Mouse (Mus musculus) embryo, embryonic 9.5 days (tissue): ENCODE results near the gene Fgfr2.

ENCODE experiments used
- DNase-seq: peaks from one replicate; pipeline ENCODE4 v3.0.0-alpha.2; 2017; ENCODE audit errors: extremely low spot score

Gene Fgfr2

DNA sequence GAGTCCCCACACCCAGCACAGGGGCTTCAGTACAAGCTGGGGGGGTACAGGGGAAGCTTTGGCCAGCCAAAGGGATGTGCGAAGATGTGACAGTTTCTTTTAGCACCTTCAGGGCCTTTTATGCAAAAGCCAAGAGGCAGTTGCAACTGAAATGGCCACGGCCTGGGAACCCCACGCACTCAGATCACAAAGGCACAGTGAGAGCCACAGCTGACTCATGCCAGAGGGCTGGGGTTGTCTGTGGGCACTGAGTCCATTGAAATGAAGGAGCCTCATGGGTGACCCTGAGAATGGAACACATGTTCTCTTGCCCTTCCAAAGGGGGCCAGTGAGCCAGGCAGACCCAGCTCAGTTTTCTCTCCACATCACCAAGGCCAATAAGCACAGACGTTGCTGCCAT is 114.5 kb downstream of the Fgfr2 start:
- no peak for DNase-seq

DNA sequence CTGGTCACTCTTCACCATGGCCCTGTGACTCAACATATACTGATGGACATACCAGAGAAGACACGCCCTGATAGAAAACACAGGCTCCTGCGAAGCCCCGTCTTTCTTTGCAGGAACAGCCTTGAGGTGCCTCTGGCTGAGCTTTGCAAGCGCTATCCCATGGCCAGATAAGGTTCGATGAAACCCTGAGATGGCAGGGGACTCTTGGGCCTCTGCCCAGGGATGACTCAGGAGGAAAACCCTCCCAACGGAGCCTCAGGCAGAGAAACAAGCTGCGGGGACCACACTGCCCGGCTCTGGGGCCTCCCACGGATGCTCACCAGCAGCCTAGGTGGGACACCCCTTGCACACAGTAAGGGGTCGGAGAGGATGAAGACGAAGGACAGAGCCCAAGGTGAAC is 115.8 kb downstream of the Fgfr2 start:
- DNase-seq, result no peak

DNA sequence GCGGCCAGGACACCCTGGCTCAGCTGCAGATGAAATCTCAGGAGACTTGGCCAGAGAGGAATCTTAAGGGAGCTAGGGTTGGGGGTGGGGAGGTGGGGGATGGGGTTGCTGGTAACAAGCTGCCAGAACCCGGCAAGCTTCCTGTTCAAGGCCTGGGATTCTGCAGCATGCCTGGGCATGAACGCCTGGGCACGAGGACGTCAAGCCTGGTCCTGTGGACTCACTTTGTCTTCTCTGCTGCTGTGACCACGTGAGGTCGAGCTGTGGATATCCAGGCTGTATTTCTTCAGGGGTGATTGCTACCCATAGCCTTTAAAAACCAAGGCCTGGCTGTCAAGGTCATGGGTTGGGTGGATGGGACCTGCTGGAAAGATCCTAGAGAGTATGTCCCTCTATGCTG is 117.4 kb downstream of the Fgfr2 start:
- DNase-seq, result no peak

DNA sequence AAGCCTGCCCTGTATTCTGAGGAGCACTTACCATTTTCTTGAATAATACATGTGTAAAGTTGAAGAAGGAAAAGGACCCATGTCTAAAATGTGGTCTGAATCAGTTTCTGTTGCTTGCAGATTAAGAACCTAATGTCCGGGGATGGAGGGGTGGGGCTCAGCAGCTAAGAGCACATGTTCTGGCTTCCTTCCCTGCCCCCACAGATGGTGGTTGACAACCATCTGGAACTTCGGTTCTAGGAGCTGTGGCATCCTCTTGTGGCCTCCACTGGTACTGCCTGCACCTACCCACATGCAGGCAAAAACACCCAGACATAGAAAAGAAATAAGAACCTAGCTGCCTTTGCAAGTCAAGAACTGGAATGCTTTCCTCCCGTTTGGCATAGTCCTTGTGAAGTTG is 119.7 kb downstream of the Fgfr2 start:
- DNase-seq, result peak; percentile 56

DNA sequence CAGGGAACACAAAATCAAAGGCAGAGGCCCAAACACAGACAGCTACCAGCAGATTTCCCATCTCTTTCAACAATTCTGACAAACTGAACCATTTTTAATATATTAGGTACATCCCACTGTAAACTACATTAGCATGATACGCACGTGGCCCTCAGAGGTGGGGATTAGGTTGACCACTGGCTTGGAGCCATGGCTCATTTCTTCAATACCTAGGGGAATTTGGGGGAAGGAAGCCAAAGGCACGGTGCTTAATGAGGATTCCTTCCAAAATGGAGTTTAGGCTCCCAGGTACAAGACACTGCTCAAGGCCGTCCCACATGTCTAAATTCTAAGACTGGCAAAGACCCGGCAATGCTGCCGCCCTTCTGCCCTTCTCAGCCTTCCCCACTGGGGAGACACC is 120.9 kb downstream of the Fgfr2 start:
- DNase-seq, result no peak

DNA sequence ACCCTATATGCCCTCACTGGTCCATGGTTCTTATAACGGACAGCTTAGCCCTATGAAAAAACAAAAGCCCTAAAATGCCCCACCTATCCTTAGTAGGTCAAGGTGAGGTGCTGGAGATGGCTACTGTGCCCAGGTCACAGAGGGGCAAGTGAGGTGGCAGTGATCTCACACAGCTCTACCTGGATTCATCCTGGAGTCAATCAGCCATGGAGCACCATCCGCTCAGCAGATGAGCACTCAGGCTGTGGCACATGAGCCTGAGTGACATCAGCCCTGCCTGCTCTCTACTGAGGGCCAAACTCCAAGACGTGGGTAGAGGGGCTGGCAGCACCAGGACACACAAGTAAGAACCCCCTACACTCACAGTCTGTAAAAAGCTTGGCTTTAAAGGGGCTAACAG is 121.8 kb downstream of the Fgfr2 start:
- DNase-seq, result no peak

DNA sequence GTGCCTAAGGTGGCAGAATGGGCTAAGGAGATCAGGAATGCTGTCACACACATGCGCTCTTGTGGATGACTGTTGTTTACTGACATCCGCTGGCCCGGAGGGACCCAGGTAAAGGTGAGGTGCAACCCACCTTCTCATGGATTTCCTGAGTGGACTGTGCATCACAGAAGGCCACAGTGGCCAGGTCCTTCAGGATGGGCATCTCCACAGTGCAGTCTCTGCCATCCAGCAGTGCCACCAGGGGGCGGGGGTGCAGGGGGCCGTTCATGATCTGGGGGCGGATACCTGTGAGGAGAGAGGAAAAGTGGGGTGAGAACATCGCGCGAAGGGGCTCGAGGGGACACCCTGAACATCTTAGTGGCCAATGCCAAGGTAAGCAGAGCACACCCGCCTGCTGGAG is 124.1 kb downstream of the Fgfr2 start:
- no peak for DNase-seq

DNA sequence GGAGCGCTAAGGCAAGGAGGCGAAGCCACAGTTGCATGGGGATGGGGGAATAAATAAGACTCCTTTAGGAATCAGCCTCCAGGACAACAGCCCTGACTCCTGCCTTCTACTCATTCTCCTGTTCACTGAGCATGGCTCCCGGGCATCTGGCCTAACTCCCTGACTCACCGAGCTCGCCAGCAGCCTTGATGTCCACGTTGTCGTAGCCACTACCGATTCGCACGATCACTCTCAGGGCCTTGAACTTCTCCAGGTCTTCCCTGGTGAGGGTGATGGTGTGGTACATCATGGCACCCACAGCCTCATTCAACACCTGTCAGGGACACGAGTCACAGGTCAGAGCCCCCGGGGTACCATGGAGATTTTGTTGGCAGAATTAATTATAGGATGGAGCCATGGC is 124.5 kb downstream of the Fgfr2 start:
- DNase-seq, result no peak

DNA sequence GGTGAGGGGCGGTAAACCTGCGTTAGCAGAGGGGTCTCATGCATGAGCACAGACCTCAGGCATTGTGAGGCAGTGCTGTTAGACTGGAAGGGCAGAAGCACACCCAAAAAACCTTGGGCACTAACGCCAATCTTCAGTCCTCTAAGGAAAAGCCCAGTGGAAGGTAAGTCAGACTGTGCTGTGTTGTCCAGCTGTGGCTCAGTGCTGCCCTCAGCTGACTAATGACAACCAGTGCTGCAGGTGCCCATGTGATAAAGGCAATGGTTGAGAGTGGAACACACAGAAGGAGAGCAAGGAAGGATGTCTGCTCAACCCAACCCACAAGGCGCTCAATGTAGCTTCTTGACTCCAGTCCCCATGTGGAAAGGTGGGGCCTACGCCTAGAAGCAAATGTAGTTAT is 126.8 kb downstream of the Fgfr2 start:
- no peak for DNase-seq

DNA sequence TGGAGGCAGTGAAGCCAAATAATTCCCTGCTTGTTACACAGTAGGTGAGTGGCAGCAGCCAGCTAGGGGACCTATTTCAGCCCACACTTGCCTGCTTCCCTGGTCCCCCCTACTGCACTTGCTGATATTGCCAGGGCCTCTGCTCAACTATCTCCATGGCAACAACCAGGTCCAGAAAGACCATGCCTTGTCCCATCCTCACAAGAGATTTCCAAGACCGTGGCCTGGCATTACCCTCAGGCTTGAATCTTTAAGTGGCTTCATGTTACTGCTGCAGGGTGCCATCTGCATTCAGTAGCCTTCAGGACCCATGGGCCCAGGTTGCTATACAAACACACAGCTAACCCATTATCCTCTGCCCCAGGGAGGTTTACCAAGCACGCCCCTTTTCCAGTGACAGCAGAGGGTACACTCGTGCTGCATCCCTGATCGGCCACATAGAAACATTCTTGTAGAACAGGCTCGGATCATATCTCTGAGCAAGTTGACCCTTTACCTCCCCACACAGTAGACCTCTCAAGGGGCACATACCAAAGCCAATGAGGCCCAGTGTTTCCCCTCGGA is 128.4 kb downstream of the Fgfr2 start:
- no peak for DNase-seq

DNA sequence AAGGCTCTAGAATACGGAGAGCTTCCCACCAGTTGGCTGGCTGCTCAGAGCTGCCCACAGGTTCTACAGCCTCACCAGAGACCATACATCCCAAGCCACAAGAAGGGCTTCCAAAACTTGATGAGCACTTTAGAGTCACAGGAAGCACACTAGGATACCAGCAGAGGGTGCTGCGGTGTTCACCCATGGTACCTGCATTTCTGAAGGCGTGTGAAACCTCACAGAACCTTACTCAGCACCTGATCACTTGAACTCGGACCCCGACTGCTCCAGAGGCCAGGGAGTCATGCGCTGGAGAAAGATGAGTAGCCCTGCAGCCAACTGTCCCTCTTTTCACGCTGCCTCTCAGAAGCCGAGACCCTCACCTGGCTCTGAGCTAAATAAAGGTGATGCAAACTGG is 129.0 kb downstream of the Fgfr2 start:
- DNase-seq, result no peak

DNA sequence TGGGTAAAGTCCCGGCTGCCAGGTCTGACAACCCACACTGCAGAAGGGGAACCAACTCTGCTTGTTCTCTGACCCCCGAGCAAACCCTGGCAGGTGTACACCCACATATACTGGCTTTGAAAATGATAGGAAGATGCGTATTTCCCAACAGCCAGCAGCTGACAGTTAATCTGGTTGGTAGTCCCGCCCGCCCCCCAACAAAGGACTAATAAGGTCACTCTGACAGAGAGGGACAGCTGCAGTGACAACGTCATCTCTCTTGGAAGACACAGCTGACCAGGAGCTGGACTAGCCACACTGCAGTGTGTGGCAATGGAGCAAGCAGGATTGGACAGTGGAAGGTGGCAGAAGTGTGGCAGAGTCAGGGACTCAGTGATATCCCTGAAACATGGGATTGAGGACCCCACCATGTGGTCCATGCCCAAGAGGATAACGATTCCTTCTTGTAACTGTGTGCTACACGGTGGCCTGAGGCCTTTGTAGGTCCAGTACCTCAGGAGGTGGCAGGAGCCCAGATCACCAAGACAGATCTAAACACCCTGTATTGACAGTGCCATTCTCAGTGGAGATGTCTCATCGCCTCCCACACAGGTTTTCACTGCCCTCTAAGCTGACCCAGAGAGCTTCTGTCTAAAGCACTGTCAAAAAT is 130.1 kb downstream of the Fgfr2 start:
- no peak for DNase-seq

DNA sequence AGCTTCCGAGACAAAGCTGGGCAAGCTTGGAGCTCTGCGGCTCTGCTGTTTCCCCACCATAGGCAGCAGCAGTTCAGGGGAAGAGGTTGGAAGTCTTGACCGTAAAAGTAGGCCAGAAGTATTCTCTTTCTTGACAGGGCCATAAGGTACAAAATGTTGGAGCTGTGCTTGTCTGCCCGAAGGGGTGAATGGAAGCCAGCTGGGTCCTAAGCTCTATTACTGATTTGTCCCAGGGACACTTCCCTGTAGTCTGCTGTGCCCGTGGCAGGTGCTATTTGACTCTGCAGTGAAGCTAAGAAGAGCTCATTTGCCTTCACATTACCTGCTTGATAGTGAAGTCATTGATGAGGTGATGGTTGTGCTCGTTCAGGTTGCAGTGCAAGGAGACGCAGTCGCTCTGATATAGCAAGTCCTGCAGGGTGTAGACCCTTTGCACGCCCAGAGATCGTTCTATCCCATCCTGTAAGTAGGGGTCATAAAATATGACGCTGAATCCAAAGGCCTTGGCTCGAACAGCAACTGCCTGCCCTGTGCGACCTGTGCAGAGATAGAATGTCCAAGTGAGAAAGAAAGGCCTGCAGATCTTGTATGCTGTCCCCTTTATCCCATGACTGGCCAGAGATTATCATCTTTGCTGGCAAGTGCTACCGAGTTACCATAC is 131.8 kb downstream of the Fgfr2 start:
- no peak for DNase-seq

DNA sequence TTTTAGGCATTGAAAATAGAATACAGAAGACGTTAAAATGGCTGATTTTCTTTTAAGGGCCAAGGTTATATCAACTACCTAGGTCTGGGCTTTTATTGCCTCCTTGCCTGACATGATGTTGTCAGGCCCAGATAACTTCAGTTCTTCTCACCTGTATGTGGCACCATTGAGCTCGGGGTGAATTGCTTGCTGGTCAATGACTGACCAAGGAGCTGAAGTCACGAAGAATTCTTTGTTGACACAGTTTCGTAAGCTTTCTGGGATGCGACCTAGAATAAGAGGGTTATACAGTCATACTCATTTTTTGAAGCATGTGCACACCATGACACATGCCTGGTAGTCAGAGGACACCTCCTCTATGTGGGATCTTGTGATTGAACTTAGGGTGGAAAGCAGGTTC is 133.3 kb downstream of the Fgfr2 start:
- DNase-seq, result no peak

DNA sequence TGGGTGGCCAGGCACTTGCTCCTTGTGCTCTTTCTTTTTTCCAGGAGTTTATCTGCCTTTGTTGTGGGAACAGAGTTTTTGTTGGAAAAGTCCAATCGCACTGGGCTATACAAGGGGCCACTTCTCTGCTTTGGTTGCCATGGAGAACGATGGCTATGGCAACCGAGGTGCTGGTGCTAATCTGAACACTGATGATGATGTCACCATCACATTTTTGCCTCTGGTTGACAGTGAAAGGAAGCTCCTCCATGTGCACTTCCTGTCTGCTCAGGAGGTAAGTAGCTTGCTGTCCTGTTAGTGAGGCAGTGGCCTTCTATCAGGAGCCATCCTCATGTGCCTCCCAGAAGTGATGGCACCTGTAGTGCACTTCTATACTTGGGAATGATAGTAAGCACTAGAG is 140.5 kb downstream of the Fgfr2 start:
- DNase-seq, result no peak

DNA sequence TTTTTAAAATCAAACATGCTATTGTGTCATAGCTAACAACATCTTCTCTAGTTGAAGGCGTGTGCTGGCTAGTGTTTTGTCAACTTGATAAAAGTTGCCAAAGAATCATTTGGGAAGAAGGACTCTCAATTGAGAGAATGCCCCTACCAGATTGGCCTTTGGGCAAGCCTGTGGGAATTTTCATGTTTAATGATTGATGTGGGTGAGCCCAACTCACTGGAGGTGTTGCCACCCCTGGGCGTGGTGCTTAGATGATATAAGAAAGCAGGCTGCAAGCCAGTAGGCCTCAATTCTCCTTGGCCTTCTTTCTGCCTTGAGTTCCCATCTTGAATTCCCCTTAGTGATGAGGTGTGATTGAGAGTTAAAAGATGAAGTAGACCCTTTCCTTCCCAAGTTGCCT is 145.2 kb downstream of the Fgfr2 start:
- DNase-seq, result no peak

DNA sequence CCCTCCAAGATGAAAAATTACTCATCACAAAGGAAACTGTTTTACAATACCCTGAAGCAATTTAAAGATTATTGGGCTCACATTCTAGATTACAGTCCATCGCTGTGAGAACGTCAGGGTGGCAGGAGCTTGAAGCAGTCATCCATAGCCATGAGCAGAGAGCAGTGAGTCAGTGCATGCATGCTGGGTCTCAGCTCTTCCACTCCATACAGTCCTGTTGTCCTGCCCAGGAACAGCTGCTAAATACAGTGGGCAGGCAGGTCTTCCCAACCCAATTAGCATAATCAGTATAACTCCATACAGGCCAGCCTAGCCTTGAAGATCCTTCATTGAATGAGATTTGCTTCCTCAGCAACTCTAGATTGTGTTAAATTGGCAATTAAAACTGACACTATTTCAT is 147.1 kb downstream of the Fgfr2 start:
- no peak for DNase-seq

DNA sequence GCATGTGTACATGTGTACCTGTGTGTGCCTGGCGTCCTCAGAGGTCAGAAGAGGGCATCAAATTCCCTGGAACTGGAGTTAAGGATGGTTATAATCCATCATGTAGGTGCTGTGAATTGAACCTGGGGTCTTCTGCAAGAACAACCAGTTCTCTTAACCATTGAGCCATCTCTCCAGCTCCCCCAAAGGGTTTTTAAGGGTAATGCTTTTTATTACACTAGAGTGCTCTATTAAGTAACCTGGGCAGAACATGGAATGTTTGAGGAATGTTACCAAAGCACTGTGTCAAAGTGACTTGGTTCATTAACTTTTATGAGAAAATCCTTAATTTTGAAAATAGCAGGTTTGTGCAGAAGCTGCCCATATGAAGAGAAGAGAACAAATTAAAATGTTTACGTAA is 151.1 kb downstream of the Fgfr2 start:
- DNase-seq, result no peak

DNA sequence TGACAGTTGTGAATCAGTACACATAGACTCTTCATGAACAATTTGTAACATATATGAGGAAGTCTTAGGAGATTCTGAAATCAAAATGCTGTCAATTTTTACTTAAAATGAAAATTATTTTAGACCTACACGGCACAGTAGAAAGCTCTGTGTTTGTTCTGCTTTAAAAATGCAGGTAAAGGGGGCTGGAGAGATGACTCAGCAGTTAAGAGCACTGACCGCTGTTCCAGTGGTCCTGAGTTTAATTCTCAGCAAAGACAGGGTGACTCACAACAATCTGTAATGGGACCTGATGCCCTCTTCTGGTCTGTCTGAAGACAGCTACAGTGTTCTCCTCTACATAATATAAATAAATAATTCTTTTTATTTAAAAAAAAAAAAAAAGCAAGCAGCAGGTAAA is 157.4 kb downstream of the Fgfr2 start:
- DNase-seq, result no peak

DNA sequence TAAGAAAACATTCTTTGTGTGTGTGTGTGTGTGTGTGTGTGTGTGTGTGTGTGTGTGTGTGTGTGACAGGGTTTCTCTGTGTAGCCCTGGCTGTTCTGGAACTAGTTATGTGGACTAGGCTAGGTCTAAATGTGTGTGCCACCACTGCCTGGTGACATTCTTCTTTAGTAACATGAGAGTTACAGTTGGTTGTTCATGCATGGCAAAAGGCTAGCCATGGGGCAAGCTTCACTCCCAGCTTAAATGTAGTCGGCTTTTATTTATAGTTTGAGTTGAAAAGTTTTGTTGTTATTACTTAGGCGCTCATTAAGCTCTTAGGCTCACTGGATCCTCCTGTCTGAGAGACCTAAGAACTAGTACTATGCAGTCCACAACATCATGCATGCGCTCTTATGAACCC is 158.8 kb downstream of the Fgfr2 start:
- DNase-seq, result no peak

DNA sequence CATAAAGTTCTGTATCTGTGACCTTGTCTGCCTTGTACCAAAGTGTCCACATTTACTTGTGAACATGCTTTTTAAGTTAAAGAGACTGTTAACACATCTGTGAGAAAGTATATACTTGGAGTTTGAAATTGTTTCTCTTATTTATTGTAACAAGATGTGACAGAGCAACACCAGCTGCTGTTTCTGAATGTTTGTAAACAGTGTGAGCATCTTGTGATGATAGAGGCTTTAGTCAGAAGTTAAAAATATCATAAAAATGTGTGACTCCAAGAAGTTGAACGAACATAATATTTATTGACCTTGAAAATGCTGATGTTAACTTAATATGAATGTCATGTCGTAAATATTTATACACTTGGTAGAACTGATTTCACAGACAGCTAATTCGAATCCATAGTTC is 172.5 kb downstream of the Fgfr2 start:
- no peak for DNase-seq

DNA sequence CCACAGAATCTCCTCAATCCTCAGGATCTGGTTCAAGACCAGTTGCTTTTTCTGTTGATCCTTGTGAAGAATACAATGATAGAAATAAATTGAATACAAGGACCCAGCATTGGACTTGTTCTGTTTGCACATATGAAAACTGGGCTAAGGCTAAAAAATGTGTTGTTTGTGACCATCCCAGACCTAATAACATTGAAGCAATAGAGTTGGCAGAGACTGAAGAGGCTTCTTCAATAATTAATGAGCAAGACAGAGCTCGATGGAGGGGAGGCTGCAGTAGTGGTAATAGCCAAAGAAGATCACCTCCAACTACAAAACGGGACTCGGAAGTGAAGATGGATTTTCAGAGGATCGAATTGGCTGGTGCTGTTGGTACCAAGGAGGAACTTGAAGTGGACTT is 173.2 kb downstream of the Fgfr2 start:
- no peak for DNase-seq

DNA sequence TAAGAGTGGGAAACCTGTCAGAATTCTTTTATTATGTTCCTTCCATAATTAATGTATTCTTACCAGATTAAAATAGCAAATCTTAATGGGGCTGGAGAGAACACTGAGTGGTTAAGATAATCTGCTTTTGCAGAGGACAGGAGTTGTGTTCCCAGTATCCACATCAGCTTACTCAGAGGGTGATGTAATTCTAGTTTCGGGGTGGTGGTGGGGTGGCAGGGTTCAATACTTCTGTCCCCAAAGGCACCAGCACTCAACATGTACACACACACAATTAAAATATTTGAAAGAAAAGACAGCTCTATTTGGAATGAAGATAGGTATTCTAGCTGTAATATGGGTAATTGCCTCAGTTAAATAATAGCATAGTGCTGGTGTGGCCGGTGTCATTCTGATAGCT is 182.6 kb downstream of the Fgfr2 start:
- no peak for DNase-seq

DNA sequence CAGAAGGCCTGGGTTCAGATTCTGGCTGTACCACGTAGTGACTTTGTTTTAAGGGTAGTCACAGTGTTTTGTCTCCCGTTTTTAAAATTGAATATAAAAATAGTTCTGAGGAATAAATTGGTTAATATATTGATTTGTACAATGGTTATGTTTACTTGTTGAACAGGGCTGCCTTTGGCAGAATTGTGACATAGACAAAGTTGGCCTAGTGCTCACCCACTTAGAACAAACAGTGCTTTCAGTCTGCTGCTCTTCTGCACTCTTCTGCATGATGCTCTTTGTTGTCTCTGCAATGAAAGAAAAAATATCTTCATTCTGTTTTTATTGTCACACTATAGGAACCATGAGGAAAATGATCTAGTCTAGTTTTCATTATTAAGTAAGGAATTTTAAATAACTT is 184.0 kb downstream of the Fgfr2 start:
- no peak for DNase-seq
